Mouse (Mus musculus) heart, postnatal 4 days (tissue): Measurements from ENCODE around the gene Gm37240. TPM values are rescaled to one million over a fixed set of nuclear protein-coding genes. Genes with fewer than 3 reads are reported as not detected.
A peak's percentile ranks its signal among the peaks of the same experiment; 100 is the strongest.

Experiments
- DNase-seq: peaks from one replicate; pipeline ENCODE4 v3.0.0; 2021
- total RNA-seq, 2 experiments: library from RNA; stranded (reverse); gene quantifications; 2 replicates each; pipeline ENCODE4 v1.2.3; 2021

The Gm37240 gene
- total RNA-seq, 2 experiments from 2014 or later: 19.6 to 20.6 TPM

GRCm38 (mm10) chr3:85679312-85679933 lies 207.9 kb downstream of the Gm37240 start:
- DNase-seq: no peak

- no peak for DNase-seq
These were observed 209.4 kb downstream of the Gm37240 start for GRCm38 (mm10) chr3:85677952-85678351.

GRCm38 (mm10) chr3:85677133-85677532 lies 210.2 kb downstream of the Gm37240 start:
- DNase-seq: no peak

GRCm38 (mm10) chr3:85669844-85670243 lies 217.5 kb downstream of the Gm37240 start:
- no peak for DNase-seq

- DNase-seq: no peak
These were observed 219.6 kb downstream of the Gm37240 start for GRCm38 (mm10) chr3:85667683-85668082.

GRCm38 (mm10) chr3:85666736-85667135 lies 220.6 kb downstream of the Gm37240 start:
- DNase-seq: no peak

GRCm38 (mm10) chr3:85666166-85666565 lies 221.2 kb downstream of the Gm37240 start:
- no peak for DNase-seq

- DNase-seq: no peak
These were observed 222.6 kb downstream of the Gm37240 start for GRCm38 (mm10) chr3:85664591-85665171.

- DNase-seq: no peak
These were observed 223.5 kb downstream of the Gm37240 start for GRCm38 (mm10) chr3:85663826-85664225.

GRCm38 (mm10) chr3:85661926-85662813 lies 225.1 kb downstream of the Gm37240 start:
- no peak for DNase-seq

GRCm38 (mm10) chr3:85659681-85660080 lies 227.6 kb downstream of the Gm37240 start:
- peak; percentile 18 for DNase-seq

GRCm38 (mm10) chr3:85655538-85655937 lies 231.8 kb downstream of the Gm37240 start:
- no peak for DNase-seq

- DNase-seq: no peak
These were observed 234.3 kb downstream of the Gm37240 start for GRCm38 (mm10) chr3:85652727-85653665.

GRCm38 (mm10) chr3:85649176-85649575 lies 238.1 kb downstream of the Gm37240 start:
- no peak for DNase-seq

GRCm38 (mm10) chr3:85645517-85646004 lies 241.8 kb downstream of the Gm37240 start:
- DNase-seq: no peak

- DNase-seq: no peak
These were observed 242.5 kb downstream of the Gm37240 start for GRCm38 (mm10) chr3:85644814-85645213.

GRCm38 (mm10) chr3:85641751-85642150 lies 245.6 kb downstream of the Gm37240 start:
- DNase-seq: no peak

- DNase-seq: peak; percentile 8
These were observed 250.4 kb downstream of the Gm37240 start for GRCm38 (mm10) chr3:85636716-85637447.

- no peak for DNase-seq
These were observed 251.7 kb downstream of the Gm37240 start for GRCm38 (mm10) chr3:85635591-85635990.

- DNase-seq: no peak
These were observed 252.2 kb downstream of the Gm37240 start for GRCm38 (mm10) chr3:85635126-85635419.

- DNase-seq: no peak
These were observed 252.8 kb downstream of the Gm37240 start for GRCm38 (mm10) chr3:85634389-85635125.
